Mouse (Mus musculus) CH12.LX (cell line): ENCODE data around the gene Kpna7.

Experiments
- CTCF ChIP-seq, 2 experiments: IDR thresholded peaks in 1 of 2; conservative IDR thresholded peaks in 1 of 2; 2 replicates each; pipeline ENCODE4 v1.5.1; 2011 to 2012; ENCODE audit warnings: low read depth in 2 of 2, low read length in 2 of 2, improper control_type of control experiment in 1 of 2, inconsistent platforms in 1 of 2, mild to moderate bottlenecking in 1 of 2, moderate library complexity in 1 of 2
- EP300 ChIP-seq: IDR thresholded peaks from 2 replicates; pipeline ENCODE4 v1.6.1; 2011; ENCODE audit warnings: low read length, improper control_type of control experiment
- HCFC1 ChIP-seq: IDR thresholded peaks from 2 replicates; pipeline ENCODE4 v1.6.1; 2012; ENCODE audit warnings: low read depth, mild to moderate bottlenecking, inconsistent platforms, low read length, improper control_type of control experiment
- JUND ChIP-seq: conservative IDR thresholded peaks from 2 replicates; pipeline ENCODE4 v1.6.1; 2011; ENCODE audit warnings: low read depth, low read length, improper control_type of control experiment
- MAFK ChIP-seq: IDR thresholded peaks from 2 replicates; pipeline ENCODE4 v1.6.1; 2011; ENCODE audit warnings: low read length, improper control_type of control experiment; ENCODE audit not compliant: insufficient replicate concordance
- MAX ChIP-seq: IDR thresholded peaks from 2 replicates; pipeline ENCODE4 v1.6.1; 2011; ENCODE audit warnings: low read length, improper control_type of control experiment
- MYC ChIP-seq: IDR thresholded peaks from 2 replicates; pipeline ENCODE4 v1.6.1; 2011; ENCODE audit warnings: low read depth, mild to moderate bottlenecking, improper control_type of control experiment, low read length
- POLR2A ChIP-seq: IDR thresholded peaks from 2 replicates; pipeline ENCODE4 v1.6.1; 2011; ENCODE audit warnings: low read depth, mild to moderate bottlenecking, improper control_type of control experiment, low read length
- RCOR1 ChIP-seq: conservative IDR thresholded peaks from 2 replicates; pipeline ENCODE4 v1.6.1; 2012; ENCODE audit warnings: low read depth, mild to moderate bottlenecking, inconsistent platforms, low read length, improper control_type of control experiment
- TBP ChIP-seq: conservative IDR thresholded peaks from 2 replicates; pipeline ENCODE4 v1.6.1; 2011; ENCODE audit warnings: low read depth, low read length, improper control_type of control experiment
- TCF12 ChIP-seq: IDR thresholded peaks from 2 replicates; pipeline ENCODE4 v1.6.1; 2014; ENCODE audit warnings: low read depth, mild to moderate bottlenecking, inconsistent platforms, low read length, improper control_type of control experiment
- ZMIZ1 ChIP-seq: IDR thresholded peaks from 2 replicates; pipeline ENCODE4 v1.6.1; 2012; ENCODE audit warnings: low read depth, mild to moderate bottlenecking, inconsistent platforms, low read length, improper control_type of control experiment

GRCm38 (mm10) chr5:145119385-145119784 lies 35.6 kb upstream of the Kpna7 start:
- TF ChIP-seq RCOR1 (no peak), POLR2A (no peak), CTCF (conservative IDR thresholded peaks at IDR 0.05 in 1 of 2, IDR thresholded peaks at IDR 0.05 in 1 of 2; ENCODE audit: low read depth in 2 of 2, low read length in 2 of 2) (peak; percentile 34 to 41; a peak in 3 of 4 replicates), EP300 (no peak), MAFK (no peak), MAX (no peak), MYC (no peak), HCFC1 (no peak), ZMIZ1 (no peak), JUND (no peak), TBP (no peak), TCF12 (no peak)
